Mouse (Mus musculus): ENCODE measurements around the gene Pvr.

- TF ChIP-seq GATA1 (IDR thresholded peaks at IDR 0.05; ENCODE audit: low read length) (no peak), TAL1 (IDR thresholded peaks at IDR 0.05; ENCODE audit: low read length) (no peak)
These were observed 33.1 kb downstream of the Pvr start, which contains the start of gene Ceacam19 for GRCm38 (mm10) chr7:19887849-19888248.

All from erythroblast, embryonic 14.5 days (primary cell).